In genomic region chr16:24932816-24933215, GRCm38 (mm10) we compare ENCODE assay signal across 13 mouse cellular contexts.
"Had no signal": no experiment of that assay in that cellular context is flagged by ENCODE, and none has a peak within 500 bp of the region (broad histone marks: within the 10 kb centered on the region; RNA-seq: fewer than 3 reads in every experiment).

No protein-coding gene starts in this region.

- H3K36me3 ChIP-seq: kidney, embryonic 15.5 days; liver, embryonic 12.5 days; lung, embryonic 15.5 days; midbrain, embryonic 10.5 days had no signal

- H3K4me1 ChIP-seq: kidney, embryonic 15.5 days; liver, embryonic 12.5 days; lung, embryonic 15.5 days had no signal

- H3K4me3 ChIP-seq: kidney, embryonic 15.5 days; liver, embryonic 12.5 days; lung, embryonic 15.5 days; midbrain, embryonic 10.5 days; myocyte had no signal

- H3K27me3 ChIP-seq: kidney, embryonic 15.5 days; liver, embryonic 12.5 days; lung, embryonic 15.5 days had no signal

- H3K9me3 ChIP-seq: kidney, embryonic 15.5 days; liver, embryonic 12.5 days; lung, embryonic 15.5 days; midbrain, embryonic 10.5 days had no signal

- H3K27ac ChIP-seq: kidney, embryonic 15.5 days; liver, embryonic 12.5 days; lung, embryonic 15.5 days; midbrain, embryonic 10.5 days had no signal

- DNase-seq: kidney, adult 2 months; kidney, postnatal 14 days; midbrain, embryonic 14.5 days; retina, postnatal 1 day; right cerebral cortex, postnatal 4 days; spleen, adult 18-20 months; thymus, adult 2 months; thymus, postnatal 36 days had no signal

- H3K9ac ChIP-seq: kidney, embryonic 15.5 days; liver, embryonic 12.5 days; lung, embryonic 15.5 days had no signal

- ATAC-seq: liver, embryonic 12.5 days had no signal

- H3K4me2 ChIP-seq: kidney, embryonic 15.5 days; liver, embryonic 12.5 days; lung, embryonic 15.5 days had no signal
